Mouse (Mus musculus) limb, embryonic 14.5 days (tissue): ENCODE data around the gene Slamf1. TPM values are rescaled to one million over a fixed set of nuclear protein-coding genes. Genes with fewer than 3 reads are reported as not detected.

ENCODE experiments used
- ATAC-seq: fragments of 200-750 bp; cut with Nextera tagmentation; 2 replicates; pipeline ENCODE4 v1.8.0; 2017; ENCODE audit warnings: low read depth, moderate number of reproducible peaks, moderate TSS enrichment; ENCODE audit not compliant: low FRiP score
- DNase-seq: peaks from one replicate; pipeline ENCODE4 v3.0.0-alpha.2; 2015; ENCODE audit warnings: low spot score
- H3K27ac ChIP-seq: fragments of 300-500 bp; sonication (generic); replicated peaks from 2 replicates; pipeline ENCODE4 v1.5.1; 2014; ENCODE audit warnings: low read depth, mild to moderate bottlenecking, low read length, moderate library complexity, mixed read lengths
- H3K27me3 ChIP-seq: fragments of 300-500 bp; sonication (generic); 2 replicates; pipeline ENCODE4 v1.6.1; 2014; ENCODE audit warnings: low read length, mixed read lengths; ENCODE audit not compliant: control insufficient read depth, insufficient read depth
- H3K36me3 ChIP-seq: fragments of 300-500 bp; sonication (generic); 2 replicates; pipeline ENCODE4 v1.6.1; 2014; ENCODE audit warnings: mild to moderate bottlenecking, low read length, moderate library complexity, mixed read lengths; ENCODE audit not compliant: control insufficient read depth, insufficient read depth
- H3K4me1 ChIP-seq: fragments of 300-500 bp; sonication (generic); 2 replicates; pipeline ENCODE4 v1.6.1; 2014; ENCODE audit warnings: antibody characterized with exemption, low read length, mixed read lengths; ENCODE audit not compliant: control insufficient read depth, insufficient read depth
- H3K4me2 ChIP-seq: fragments of 300-500 bp; sonication (generic); replicated peaks from 2 replicates; pipeline ENCODE4 v1.6.1; 2014; ENCODE audit warnings: low read depth, mild to moderate bottlenecking, low read length, moderate library complexity; ENCODE audit not compliant: severe bottlenecking
- H3K4me3 ChIP-seq: fragments of 300-500 bp; sonication (generic); replicated peaks from 2 replicates; pipeline ENCODE4 v1.5.1; 2014; ENCODE audit warnings: low read length
- H3K9ac ChIP-seq: fragments of 300-500 bp; sonication (generic); 2 replicates; pipeline ENCODE4 v1.6.1; 2014; ENCODE audit warnings: mild to moderate bottlenecking, low read depth, low read length, moderate library complexity; ENCODE audit not compliant: severe bottlenecking
- H3K9me3 ChIP-seq: fragments of 300-500 bp; sonication (generic); 2 replicates; pipeline ENCODE4 v1.6.1; 2016; ENCODE audit warnings: low read length; ENCODE audit not compliant: control insufficient read depth
- POLR2A ChIP-seq: fragments of 200-500 bp; IDR thresholded peaks from 2 replicates; pipeline ENCODE4 v1.8.0; 2012; ENCODE audit warnings: inconsistent platforms, mild to moderate bottlenecking, moderate library complexity, borderline replicate concordance; ENCODE audit not compliant: insufficient read depth, insufficient read length; ENCODE audit errors: extremely low read depth
- WGBS: fragments of 180-500 bp; shearing (Covaris S2); extraction: QIAGEN DNeasy Blood & Tissue Kit; methylation state at CpG from one replicate; pipeline ENCODE4 v1.1.7; 2014; 5-methylcytosine and 5-hydroxymethylcytosine counted together
- polyA plus RNA-seq, 2 experiments: library from polyadenylated mRNA; depleted of rRNA in 1 of 2; stranded (reverse) in 1 of 2; unstranded in 1 of 2; fragments of >200 nt; fragmentation: Nextera tagmentation in 1 of 2; extraction: Ambion mirVana in 1 of 2; gene quantifications; 2 replicates each; pipeline versions ENCODE4 v1.2.1 to v1.2.3; 2012 to 2014

Slamf1 gene
- polyA plus RNA-seq, 2 experiments: 0.08 to 0.10 TPM

DNA sequence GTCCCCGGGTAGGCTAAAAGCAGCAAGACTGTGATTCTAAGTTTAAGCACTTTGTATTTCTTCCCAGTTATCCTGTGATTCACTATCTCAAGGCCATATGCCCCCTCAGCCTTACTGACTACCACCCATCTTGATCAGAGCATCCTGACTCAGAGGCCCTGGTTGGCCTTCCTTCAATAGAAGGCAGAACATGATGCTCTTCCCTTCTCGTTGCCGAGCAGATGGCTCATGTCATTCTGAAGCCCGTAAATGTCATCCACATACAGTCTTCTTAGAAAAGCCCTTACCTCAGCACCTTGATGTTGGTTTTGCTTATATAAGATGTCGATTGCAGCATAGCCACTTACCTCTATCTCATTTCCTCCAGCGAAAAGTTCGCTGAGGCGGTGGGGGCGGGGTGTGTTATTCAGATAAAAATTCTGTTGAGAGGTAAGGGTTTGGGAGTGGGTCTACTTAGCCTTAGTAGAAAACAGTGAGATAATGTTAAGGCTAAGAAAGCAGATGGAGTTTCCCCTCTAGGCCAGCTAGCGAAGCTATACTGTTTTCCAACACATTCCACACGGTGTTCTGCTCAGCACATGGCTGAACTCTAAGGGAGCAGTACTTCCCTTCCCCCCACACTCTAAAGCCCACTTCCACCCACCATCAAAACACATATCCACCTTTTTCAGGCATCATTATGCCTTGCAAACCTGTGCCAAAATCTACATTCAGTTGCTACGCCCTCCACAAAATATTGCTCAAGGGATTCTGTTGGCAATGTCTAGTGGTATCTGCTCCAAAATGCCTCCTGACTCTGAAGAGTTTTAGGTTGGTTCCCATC is 21.7 kb downstream of the Slamf1 start:
- Histone ChIP-seq H3K36me3 (no peaks in the 10 kb centered on the region), H3K4me1 (no peaks in the 10 kb centered on the region), H3K4me2 (no peak overlapping the region), H3K27ac (no peak overlapping the region), H3K9ac (no peak overlapping the region), H3K27me3 (no peaks in the 10 kb centered on the region), H3K4me3 (no peak overlapping the region), H3K9me3 (no peaks in the 10 kb centered on the region)
- ATAC-seq (peak; percentile 34; the same call in 1 of the 2 replicates), DNase-seq (no peak)
- no peak for TF ChIP-seq POLR2A
- 74% methylated on average over 12 of the region's 12 CpGs for WGBS

DNA sequence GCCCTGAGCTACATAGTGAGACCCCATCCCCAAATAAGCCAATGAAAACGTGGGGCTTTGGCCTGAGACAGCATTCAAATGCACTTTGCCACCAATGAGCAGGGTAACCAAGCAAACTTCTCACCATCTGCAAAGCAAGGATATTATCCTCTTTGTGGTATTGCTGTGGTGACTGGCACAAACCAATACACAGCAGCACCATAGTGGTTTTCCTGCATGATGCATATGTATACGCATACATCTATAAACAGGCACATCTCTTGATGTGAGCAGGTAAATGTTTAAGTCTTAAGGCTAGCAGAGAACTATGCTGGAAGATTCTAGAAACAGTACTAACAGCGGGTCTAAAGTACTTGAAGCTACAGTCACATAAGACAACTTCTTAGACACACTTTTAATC is 22.5 kb downstream of the Slamf1 start:
- Histone ChIP-seq H3K9ac (no peak overlapping the region), H3K36me3 (no peaks in the 10 kb centered on the region), H3K4me1 (no peaks in the 10 kb centered on the region), H3K27me3 (no peaks in the 10 kb centered on the region), H3K4me2 (no peak overlapping the region), H3K9me3 (no peaks in the 10 kb centered on the region), H3K27ac (no peak overlapping the region), H3K4me3 (no peak overlapping the region)
- ATAC-seq (no peak), DNase-seq (no peak)
- 77% methylated on average over 3 of the region's 3 CpGs for WGBS
- no peak for TF ChIP-seq POLR2A

DNA sequence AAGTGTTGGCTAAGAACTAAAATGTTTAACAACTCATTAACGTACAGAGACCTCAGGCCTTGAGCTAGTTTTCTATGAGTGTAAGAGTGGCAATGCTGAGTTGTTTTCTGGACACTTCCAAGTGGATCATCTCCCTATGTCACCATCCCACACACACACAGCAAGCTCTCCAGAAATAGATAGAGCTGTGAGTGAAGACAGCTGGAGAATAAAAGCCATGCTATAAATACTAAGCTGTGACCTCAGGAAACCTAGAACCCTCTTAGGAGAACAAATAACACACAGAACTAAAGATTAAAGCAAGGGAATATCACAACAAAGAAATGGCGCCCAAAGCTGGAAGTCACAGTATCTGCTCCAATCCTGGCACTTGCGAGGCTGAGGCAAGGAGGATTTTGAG is 24.6 kb downstream of the Slamf1 start:
- ATAC-seq (no peak), DNase-seq (no peak)
- Histone ChIP-seq H3K9me3 (no peaks in the 10 kb centered on the region), H3K27ac (no peak overlapping the region), H3K4me3 (no peak overlapping the region), H3K9ac (no peak overlapping the region), H3K36me3 (no peaks in the 10 kb centered on the region), H3K4me1 (no peaks in the 10 kb centered on the region), H3K27me3 (no peaks in the 10 kb centered on the region), H3K4me2 (no peak overlapping the region)
- 88% methylated on average over 3 of the region's 3 CpGs for WGBS
- TF ChIP-seq POLR2A: no peak

DNA sequence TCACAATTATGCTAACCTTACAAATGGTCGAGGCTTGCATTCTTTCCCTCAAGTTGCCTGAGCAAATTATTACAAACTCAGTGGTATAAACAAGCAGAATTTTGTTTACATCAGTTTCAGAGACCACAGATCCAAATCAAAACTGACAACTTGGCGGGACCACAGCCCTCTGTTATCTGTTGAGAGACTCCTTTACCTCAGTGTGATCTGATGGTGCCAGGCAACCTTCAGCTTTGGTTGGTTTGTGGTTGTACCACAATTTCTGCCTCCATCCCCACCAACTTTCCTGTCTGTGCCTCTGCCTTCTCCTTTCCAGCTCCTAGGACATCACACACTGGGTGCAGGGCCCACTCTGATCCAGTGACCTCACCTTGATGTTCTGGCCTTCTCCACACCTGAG is 29.3 kb downstream of the Slamf1 start:
- Histone ChIP-seq H3K4me1 (no peaks in the 10 kb centered on the region), H3K27ac (no peak overlapping the region), H3K4me2 (no peak overlapping the region), H3K4me3 (no peak overlapping the region), H3K9ac (no peak overlapping the region), H3K9me3 (no peaks in the 10 kb centered on the region), H3K27me3 (no peaks in the 10 kb centered on the region), H3K36me3 (no peaks in the 10 kb centered on the region)
- WGBS: 65% methylated on average over 2 of the region's 2 CpGs
- DNase-seq (no peak), ATAC-seq (no peak)
- TF ChIP-seq POLR2A: no peak

DNA sequence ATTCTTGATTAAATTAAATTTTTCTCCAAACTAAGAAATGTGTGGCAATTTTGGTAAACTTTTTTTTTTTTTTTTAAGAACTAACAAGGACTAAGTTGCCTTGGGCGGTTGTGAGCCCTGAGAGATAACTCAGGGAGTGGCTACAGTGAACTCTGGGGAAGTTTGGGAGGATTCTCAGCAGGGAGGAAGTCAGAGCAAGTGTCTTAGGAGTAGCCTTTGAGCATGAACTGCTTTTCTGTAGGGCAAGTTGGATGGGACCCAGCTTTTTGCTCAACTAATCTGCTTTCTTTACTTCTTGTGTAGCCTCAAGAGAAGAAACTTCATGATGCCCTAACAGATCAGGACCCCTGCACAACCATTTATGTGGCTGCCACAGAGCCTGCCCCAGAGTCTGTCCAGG is 30.9 kb downstream of the Slamf1 start:
- H3K27ac ChIP-seq: no peak overlapping the region

More for the DNA sequence above, 30.9 kb downstream of the Slamf1 start:
- no peak overlapping the region for H3K4me2 ChIP-seq
- no peaks in the 10 kb centered on the region for H3K4me1 ChIP-seq
- ATAC-seq (no peak), DNase-seq (no peak)
- 67% methylated on average over 1 of the region's 1 CpGs for WGBS
- H3K9me3 ChIP-seq: no peaks in the 10 kb centered on the region
- no peaks in the 10 kb centered on the region for H3K27me3 ChIP-seq
- no peaks in the 10 kb centered on the region for H3K36me3 ChIP-seq
- no peak for TF ChIP-seq POLR2A
- H3K9ac ChIP-seq: no peak overlapping the region
- H3K4me3 ChIP-seq: no peak overlapping the region
